Mouse (Mus musculus): ENCODE data around the gene G0s2. TPM values are rescaled to one million over a fixed set of nuclear protein-coding genes. Genes with fewer than 3 reads are reported as not detected.
"Not testable (repeated sequence)": the region's sequence is repeated elsewhere in the genome, so short reads cannot be mapped to it uniquely, and the experiment has no call there.

The G0s2 gene
- polyA plus RNA-seq, 1 experiment from 2014 or later, result 0.43 TPM

DNA sequence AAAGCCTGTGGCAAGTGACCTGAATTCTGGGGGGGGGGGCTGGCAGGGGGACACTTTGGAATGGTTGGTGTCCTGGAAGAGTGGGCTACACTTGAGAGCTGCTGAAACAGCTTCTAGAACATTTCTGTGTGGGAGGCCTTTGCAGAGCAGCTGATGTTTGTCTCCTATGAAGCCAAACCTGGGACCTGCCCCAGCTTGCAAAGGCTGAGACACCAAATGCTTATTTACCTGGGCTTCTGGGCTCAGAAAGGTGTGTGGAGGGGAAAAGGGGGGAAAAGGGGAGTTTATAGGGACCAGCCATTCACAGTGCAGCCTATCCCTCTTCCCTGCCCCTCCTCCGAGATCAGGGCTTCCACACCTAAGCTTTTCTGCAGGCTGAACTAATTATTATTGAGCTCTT is 27.0 kb upstream of the G0s2 start:
- no peak overlapping the region for H3K27ac ChIP-seq
- H3K79me2 ChIP-seq (ENCODE audit: inconsistent target), result no peaks in the 10 kb centered on the region
- 92% methylated on average over 1 of the region's 1 CpGs for WGBS (ENCODE audit: missing documents)
- H3K36me3 ChIP-seq (ENCODE audit: inconsistent target), result no peaks in the 10 kb centered on the region
- H3K4me3 ChIP-seq (ENCODE audit: inconsistent target), result no peak overlapping the region

DNA sequence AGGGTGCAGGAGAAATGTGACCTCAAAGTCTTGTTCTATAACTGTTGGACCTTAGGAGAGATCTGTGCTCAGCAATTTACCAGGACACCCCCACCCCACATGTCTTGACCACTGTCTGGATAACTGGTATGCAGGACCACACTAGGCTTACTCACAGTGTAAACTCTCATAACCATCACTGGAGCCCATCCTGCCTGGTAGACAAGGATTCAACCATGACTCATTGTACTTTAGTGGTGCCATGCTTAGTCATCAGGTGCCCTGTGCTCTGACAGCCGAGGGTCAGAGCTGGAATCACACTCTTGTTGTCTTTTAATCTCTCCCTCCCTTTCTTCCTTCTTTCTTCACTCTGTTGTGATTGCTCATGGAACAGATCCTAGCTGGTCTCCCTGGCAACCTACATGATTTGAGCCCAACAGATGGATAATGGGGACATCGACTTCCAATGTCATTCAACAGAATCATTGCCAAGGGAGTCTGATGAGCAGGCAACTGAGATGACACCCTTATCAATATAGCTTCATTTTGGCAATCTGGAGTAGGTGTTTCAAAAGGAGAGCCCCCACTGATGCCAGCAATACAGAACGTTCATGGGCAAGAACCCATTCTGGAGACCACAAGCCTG is 25.2 kb upstream of the G0s2 start:
- no peak overlapping the region for H3K4me3 ChIP-seq (ENCODE audit: inconsistent target)
- H3K36me3 ChIP-seq (ENCODE audit: inconsistent target), result no peaks in the 10 kb centered on the region
- no peak overlapping the region for H3K27ac ChIP-seq
- WGBS (ENCODE audit: missing documents), result 82% methylated on average over 3 of the region's 3 CpGs
- H3K79me2 ChIP-seq (ENCODE audit: inconsistent target), result no peaks in the 10 kb centered on the region

DNA sequence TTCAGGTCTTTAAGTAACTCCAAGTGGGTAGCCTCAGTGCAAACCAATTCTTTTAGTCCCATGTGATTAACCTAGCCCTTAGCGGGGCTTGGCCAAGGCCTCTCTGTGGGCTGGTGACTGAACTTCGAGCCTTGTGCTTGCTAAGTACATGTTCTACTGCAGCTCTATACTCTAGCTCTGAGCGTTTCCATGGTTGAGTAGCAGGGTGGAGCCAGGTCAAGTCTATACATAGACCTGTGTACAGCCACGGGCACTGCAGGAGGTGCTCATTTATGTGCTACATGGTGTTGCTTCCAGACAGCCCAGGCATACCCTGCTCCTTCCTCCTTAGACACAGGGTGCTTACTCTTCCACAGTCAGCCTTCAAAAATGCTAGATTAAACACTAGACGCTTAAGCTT is 22.9 kb upstream of the G0s2 start:
- no peak overlapping the region for H3K4me3 ChIP-seq (ENCODE audit: inconsistent target)
- H3K36me3 ChIP-seq (ENCODE audit: inconsistent target), result no peaks in the 10 kb centered on the region
- 91% methylated on average over 5 of the region's 5 CpGs for WGBS (ENCODE audit: missing documents)
- no peaks in the 10 kb centered on the region for H3K79me2 ChIP-seq (ENCODE audit: inconsistent target)
- H3K27ac ChIP-seq, result no peak overlapping the region

DNA sequence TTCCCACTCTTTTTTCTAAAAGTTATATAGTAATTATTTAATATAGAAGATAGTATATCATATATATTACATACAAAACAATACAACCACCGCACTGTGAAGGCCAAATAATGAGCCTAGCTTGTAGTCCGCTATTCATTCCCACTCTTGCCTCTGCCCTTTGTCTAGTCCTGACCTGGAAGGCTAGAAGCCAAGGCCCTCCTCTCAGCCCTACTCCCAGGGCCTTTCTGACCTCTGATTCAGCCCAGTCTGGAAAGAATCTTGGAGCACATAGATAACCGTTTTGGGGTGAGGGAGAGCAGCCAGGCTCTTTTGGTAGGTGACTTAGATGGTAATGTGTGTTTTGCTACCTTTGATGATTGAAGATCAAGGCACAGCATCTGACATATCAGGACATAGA is 20.9 kb upstream of the G0s2 start:
- Histone ChIP-seq H3K4me3 (ENCODE audit: inconsistent target) (no peak overlapping the region), H3K79me2 (ENCODE audit: inconsistent target) (no peaks in the 10 kb centered on the region), H3K27ac (no peak overlapping the region), H3K36me3 (ENCODE audit: inconsistent target) (no peaks in the 10 kb centered on the region)
- 95% methylated on average over 3 of the region's 3 CpGs for WGBS (ENCODE audit: missing documents)

DNA sequence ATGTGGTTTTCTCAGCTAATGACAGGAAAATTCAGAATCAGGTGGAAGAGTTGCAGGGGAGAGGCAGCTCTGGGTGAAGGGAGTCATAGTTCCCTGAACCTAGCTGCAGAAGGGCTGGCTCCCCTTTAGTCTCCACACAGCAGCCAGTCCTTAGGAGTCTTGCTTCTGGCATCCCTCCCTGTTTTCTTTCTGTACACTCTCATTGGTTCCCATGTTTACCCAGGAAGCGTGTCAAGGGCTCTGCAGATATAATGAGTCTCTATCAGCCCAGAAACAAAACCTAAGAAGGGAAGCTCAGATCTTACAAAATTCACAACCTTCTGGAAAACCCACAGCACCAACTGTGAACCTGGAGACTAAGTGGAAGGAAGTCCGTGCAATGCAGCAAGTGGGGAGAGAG is 20.0 kb upstream of the G0s2 start:
- Histone ChIP-seq H3K27ac (no peak overlapping the region), H3K79me2 (ENCODE audit: inconsistent target) (no peaks in the 10 kb centered on the region), H3K4me3 (ENCODE audit: inconsistent target) (no peak overlapping the region), H3K36me3 (ENCODE audit: inconsistent target) (no peaks in the 10 kb centered on the region)
- WGBS (ENCODE audit: missing documents), result 12% methylated on average over 2 of the region's 2 CpGs

DNA sequence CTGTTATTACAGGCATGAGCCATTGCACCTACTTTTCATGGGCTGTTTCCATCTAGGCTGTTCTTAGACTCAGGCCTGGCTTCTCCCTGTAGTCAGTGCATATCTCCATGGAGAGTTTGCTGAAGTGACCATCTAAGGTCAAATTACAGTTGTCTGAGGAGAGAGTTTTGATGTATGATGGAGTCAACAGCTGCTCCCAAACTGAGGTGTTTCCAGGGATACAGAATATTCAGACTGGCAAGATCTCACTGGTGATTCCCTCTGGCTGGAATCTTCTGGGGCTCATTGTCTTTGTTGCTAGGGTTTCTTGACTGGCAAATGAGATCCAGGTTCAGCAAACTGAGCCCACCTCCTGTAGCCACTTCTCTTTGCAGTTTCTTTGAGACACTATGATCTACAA is 17.7 kb upstream of the G0s2 start:
- H3K4me3 ChIP-seq (ENCODE audit: inconsistent target), result no peak overlapping the region
- no peak overlapping the region for H3K27ac ChIP-seq
- H3K79me2 ChIP-seq (ENCODE audit: inconsistent target), result no peaks in the 10 kb centered on the region
- H3K36me3 ChIP-seq (ENCODE audit: inconsistent target), result no peaks in the 10 kb centered on the region

DNA sequence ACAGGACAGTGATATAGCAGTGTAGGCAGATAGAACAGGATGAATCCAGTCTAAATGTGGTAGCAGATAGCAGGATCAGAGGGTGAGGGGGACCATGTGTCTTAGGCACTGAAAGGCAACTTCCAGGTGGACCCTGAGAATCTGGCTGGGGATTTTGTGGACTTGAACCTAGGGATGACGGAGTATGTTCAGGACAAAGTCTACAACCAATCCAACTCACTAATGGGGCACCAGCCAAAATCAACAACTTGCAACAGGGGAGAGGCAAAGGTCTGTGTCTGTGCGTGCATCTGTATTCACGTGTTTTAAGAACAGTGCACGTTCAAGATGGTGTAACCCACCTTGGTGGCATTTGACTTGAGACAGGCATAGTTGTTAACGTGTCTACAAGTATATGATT is 16.9 kb upstream of the G0s2 start:
- Histone ChIP-seq H3K79me2 (ENCODE audit: inconsistent target) (no peaks in the 10 kb centered on the region), H3K4me3 (ENCODE audit: inconsistent target) (no peak overlapping the region), H3K27ac (no peak overlapping the region), H3K36me3 (ENCODE audit: inconsistent target) (no peaks in the 10 kb centered on the region)
- WGBS (ENCODE audit: missing documents), result 88% methylated on average over 5 of the region's 5 CpGs

DNA sequence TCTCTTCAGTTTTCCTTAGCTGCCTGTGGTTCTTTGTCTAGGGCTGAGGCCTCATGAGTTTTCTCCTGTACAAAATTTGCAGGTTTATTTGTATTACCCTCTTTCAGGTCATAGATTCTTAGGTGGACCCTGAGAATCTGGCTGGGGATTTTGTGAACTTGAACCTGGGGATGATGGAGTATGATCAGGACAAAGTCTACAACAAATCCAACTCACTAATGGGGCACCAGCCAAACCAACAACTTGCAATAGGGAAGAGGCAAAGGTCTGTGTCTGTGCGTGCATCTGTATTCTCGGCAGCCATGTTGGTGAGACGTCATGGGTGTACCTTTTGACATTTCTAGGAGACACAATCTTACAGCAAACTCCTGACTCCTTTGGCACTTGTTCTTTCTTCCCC is 16.1 kb upstream of the G0s2 start:
- WGBS (ENCODE audit: missing documents), result 97% methylated on average over 3 of the region's 3 CpGs
- Histone ChIP-seq H3K36me3 (ENCODE audit: inconsistent target) (no peaks in the 10 kb centered on the region), H3K79me2 (ENCODE audit: inconsistent target) (no peaks in the 10 kb centered on the region), H3K4me3 (ENCODE audit: inconsistent target) (no peak overlapping the region), H3K27ac (no peak overlapping the region)

DNA sequence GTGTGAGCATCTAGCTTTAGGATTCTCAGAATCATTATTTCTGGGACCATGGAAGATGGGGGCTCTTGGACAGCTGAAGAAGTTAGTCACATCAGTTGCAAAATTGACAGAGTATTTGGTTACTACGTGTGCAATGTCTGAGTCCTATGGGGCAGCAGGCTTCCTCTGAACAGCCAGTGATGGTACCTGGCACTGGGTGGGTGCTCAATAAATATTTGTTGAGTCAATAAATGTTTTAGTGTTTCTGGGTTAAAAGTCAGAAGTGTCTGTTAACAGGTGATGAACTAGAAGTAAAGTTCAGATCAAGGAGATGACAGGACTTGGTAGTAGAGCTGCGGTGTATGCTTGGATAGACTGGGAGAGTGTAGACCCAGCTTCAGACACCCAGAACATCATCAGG is 14.6 kb upstream of the G0s2 start:
- no peaks in the 10 kb centered on the region for H3K79me2 ChIP-seq (ENCODE audit: inconsistent target)
- H3K27ac ChIP-seq, result no peak overlapping the region
- WGBS (ENCODE audit: missing documents), result 87% methylated on average over 2 of the region's 2 CpGs
- H3K36me3 ChIP-seq (ENCODE audit: inconsistent target), result no peaks in the 10 kb centered on the region
- no peak overlapping the region for H3K4me3 ChIP-seq (ENCODE audit: inconsistent target)

DNA sequence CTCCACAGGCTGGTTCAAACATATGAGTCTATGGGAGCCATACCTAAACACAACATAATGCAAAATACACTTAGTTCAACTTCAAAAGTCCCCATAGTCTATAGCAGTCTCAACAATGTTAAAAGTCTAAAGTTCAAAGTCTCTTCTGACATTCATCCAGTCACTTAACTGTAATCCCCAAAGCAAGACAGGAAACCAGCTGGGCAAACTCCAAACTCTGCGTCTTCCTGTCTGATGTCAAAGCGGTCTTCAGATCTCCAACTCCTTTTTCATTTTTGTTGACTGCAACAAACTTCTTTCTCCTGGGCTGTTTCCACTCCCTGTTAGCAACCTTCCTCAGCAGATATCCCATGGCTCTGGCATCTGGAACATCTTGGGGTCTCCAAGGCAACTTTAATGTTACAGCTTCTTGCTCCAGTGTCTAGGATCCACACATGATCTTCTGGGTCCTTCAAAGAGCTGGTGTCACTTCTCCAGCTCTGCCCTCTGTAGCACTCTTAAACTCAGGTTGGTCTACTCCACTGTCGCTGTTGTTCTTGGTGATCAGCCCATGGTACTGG is 12.8 kb upstream of the G0s2 start:
- 47% methylated on average over 3 of the region's 3 CpGs for WGBS (ENCODE audit: missing documents)

DNA sequence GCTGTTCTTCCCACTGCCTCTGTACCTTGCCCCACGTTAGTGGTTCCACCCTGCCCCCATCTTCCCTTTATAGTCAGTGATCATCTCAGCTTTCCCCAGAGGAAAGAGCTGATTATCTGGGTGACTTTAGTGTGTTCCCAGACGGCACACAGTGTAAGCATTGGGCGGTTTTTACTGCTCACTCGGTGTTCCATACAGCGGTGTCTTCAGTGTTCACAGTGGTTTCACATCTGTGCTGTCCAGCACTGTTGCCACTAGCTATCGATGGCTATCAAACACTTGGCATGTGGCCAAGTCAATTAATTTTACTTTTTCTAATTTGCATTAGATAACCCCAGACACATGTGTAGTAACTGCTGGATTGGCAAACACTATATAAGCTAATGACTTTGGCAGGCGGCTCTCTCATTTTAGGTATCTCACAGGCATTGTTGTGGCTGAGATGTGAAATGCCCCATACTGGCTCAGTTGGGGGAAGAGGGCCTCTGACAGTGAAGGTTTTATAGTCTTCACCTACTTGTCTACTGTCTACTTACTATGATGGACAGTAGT is 11.3 kb upstream of the G0s2 start:
- WGBS (ENCODE audit: missing documents), result 92% methylated on average over 7 of the region's 7 CpGs
- no peak overlapping the region for H3K27ac ChIP-seq
- H3K36me3 ChIP-seq (ENCODE audit: inconsistent target), result no peaks in the 10 kb centered on the region

More for the DNA sequence above, 12.8 kb upstream of the G0s2 start:
- H3K79me2 ChIP-seq (ENCODE audit: inconsistent target); H3K36me3 ChIP-seq (ENCODE audit: inconsistent target); H3K27ac ChIP-seq; H3K4me3 ChIP-seq (ENCODE audit: inconsistent target): not testable (repeated sequence)

DNA sequence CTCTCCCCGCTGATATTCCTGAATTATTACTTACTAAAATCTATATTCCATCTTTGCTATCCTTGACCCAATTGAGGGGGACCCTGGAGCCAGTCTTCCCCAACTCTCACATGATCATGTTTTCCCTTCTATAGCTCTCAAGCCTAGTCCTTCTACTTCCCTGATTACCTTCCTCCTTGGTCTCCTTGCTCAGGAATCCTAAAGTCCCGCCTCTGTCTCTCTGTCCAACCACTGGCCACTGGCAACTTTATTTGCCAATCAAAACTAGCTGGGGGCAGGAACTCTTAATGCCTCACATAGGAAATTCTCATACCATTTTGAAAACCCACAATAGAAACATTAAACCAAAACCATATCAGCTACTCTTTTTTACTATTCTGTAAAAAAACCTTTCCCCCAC is 8.3 kb upstream of the G0s2 start:
- WGBS (ENCODE audit: missing documents), result 100% methylated on average over 2 of the region's 2 CpGs

More for the DNA sequence above, 11.3 kb upstream of the G0s2 start:
- Histone ChIP-seq H3K4me3 (ENCODE audit: inconsistent target) (no peak overlapping the region), H3K79me2 (ENCODE audit: inconsistent target) (no peaks in the 10 kb centered on the region)

DNA sequence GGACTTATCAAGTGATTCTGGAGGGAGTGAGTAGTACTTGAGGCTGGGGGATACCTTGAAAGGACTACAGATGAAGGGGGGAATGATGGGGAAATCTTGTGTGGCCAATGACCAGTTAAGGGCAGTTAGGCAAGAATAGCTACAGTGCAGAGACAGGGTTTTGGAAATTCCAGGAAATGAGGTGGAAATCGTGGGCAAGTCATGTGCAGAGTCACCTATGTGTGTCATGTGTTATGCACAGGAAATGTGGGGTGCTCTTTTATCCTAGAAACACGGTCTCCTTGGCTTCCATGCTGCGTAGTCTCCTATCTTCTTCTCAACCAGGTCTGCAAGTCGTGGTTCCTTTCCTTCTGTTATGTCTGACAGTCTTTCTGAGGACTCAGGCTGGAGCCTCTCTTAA is 6.5 kb upstream of the G0s2 start:
- Histone ChIP-seq H3K4me3 (ENCODE audit: inconsistent target) (no peak overlapping the region), H3K27ac (no peak overlapping the region), H3K36me3 (ENCODE audit: inconsistent target) (no peaks in the 10 kb centered on the region), H3K79me2 (ENCODE audit: inconsistent target) (no peaks in the 10 kb centered on the region)
- WGBS (ENCODE audit: missing documents), result 54% methylated on average over 4 of the region's 4 CpGs

More for the DNA sequence above, 8.3 kb upstream of the G0s2 start:
- Histone ChIP-seq H3K27ac (no peak overlapping the region), H3K79me2 (ENCODE audit: inconsistent target) (no peaks in the 10 kb centered on the region), H3K36me3 (ENCODE audit: inconsistent target) (no peaks in the 10 kb centered on the region), H3K4me3 (ENCODE audit: inconsistent target) (no peak overlapping the region)

DNA sequence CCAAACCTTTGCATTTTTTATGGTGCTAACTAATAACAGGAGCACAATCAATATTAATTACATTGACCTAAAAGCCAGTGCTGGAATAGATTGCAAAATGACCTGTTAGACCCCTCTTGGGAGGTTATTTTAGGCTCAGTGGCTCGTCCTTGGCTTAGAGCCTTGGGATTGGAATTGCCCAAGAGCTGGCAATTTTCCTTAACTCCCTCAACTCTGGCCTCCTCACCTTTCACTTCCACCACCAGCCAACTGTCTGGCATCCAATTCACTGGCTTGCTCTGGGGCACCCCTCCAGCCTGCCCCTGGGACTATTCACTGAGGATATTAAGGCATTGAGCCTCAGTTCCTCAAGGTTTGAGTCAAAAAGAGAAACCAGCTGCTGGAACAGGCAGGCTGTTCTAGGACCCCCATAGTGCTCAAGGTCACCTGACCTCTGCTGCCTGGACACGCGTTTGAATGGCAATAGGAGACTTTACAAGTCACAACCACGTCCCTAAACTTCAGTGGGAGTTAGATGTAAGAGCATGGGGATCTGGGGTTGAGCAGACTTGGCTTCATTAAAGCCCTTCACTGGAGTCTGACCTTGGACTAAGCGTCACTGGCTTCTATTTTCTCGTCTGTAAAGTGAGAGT is 5.5 kb upstream of the G0s2 start:
- H3K36me3 ChIP-seq (ENCODE audit: inconsistent target), result no peaks in the 10 kb centered on the region
- 76% methylated on average over 6 of the region's 6 CpGs for WGBS (ENCODE audit: missing documents)
- H3K27ac ChIP-seq, result no peak overlapping the region
- no peaks in the 10 kb centered on the region for H3K79me2 ChIP-seq (ENCODE audit: inconsistent target)
- no peak overlapping the region for H3K4me3 ChIP-seq (ENCODE audit: inconsistent target)

DNA sequence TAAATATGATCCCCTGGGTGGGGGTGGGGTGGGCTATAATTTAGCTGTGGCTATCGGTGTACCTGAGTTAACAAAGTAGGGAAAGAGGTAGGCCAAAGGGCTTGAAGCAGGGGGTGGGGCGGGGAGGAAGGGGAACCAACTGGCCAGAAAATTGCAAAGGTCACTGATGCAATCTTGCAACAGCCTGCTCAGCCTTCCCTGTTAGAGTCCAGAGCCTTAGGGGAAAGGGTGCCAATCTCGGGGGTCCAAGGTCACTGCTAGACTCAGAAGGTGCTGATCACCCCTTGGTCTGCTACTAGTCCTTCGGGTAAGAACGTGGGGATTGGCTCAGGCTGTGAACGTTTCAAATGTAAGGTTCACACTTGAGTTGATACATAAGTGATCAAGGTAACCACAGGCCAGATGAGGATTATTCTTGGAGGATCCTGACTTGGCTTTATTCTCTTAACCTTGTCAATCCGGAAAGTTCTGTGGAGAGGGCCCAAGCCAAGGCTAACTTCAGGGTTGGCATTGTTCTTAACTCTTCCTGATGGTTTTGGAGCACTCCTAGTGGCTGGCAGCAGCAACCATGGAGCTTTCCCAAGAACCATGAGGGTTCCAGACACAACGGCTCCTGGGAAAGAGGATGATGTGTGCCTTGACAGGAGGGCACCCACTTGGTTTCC is 1.5 kb upstream of the G0s2 start:
- H3K36me3 ChIP-seq (ENCODE audit: inconsistent target), result no peaks in the 10 kb centered on the region
- H3K27ac ChIP-seq, result no peak overlapping the region
- H3K79me2 ChIP-seq (ENCODE audit: inconsistent target), result no peaks in the 10 kb centered on the region
- no peak overlapping the region for H3K4me3 ChIP-seq (ENCODE audit: inconsistent target)
- WGBS (ENCODE audit: missing documents), result 55% methylated on average over 8 of the region's 8 CpGs

All from macrophage (primary cell).